Mouse (Mus musculus): ENCODE measurements around the gene A1cf. TPM values are rescaled to one million over a fixed set of nuclear protein-coding genes. Genes with fewer than 3 reads are reported as not detected.

Gene A1cf
- polyA plus RNA-seq, 1 experiment = not detected

GRCm38 (mm10) chr19:31920357-31920756, 51.8 kb downstream of the A1cf start:
- no peaks in the 10 kb centered on the region for H3K9me3 ChIP-seq (replicated peaks; ENCODE audit: control insufficient read depth, insufficient read depth, low read length, poor library complexity, severe bottlenecking)
- no peak for TF ChIP-seq EP300 (IDR thresholded peaks at IDR 0.05; ENCODE audit: insufficient read depth, low read depth, low read length)
- TF ChIP-seq POLR2A (IDR thresholded peaks at IDR 0.05; ENCODE audit: insufficient read depth, low read length) = no peak
- no peak for TF ChIP-seq CTCF (IDR thresholded peaks at IDR 0.05; ENCODE audit: low read depth, low read length)
- peaks cover 1% of the 10 kb centered on the region for H3K4me1 ChIP-seq (ENCODE audit: control insufficient read depth, insufficient read depth, low read length)
- H3K27ac ChIP-seq (ENCODE audit: insufficient read depth, low read length) = no peak overlapping the region
- H3K27me3 ChIP-seq (ENCODE audit: control insufficient read depth, insufficient read depth, low read length, poor library complexity, severe bottlenecking) = no peaks in the 10 kb centered on the region
- H3K36me3 ChIP-seq (ENCODE audit: control insufficient read depth, insufficient read depth, low read length, poor library complexity, severe bottlenecking) = no peaks in the 10 kb centered on the region
- H3K4me3 ChIP-seq (ENCODE audit: low read depth, low read length) = no peak overlapping the region
- H3K9ac ChIP-seq (ENCODE audit: low read depth, poor library complexity, severe bottlenecking) = no peak overlapping the region

- H3K36me3 ChIP-seq (ENCODE audit: control insufficient read depth, insufficient read depth, low read length, poor library complexity, severe bottlenecking) = no peaks in the 10 kb centered on the region
- H3K9me3 ChIP-seq (replicated peaks; ENCODE audit: control insufficient read depth, insufficient read depth, low read length, poor library complexity, severe bottlenecking) = no peaks in the 10 kb centered on the region
- H3K4me1 ChIP-seq (ENCODE audit: control insufficient read depth, insufficient read depth, low read length) = peaks cover 1% of the 10 kb centered on the region
- H3K27me3 ChIP-seq (ENCODE audit: control insufficient read depth, insufficient read depth, low read length, poor library complexity, severe bottlenecking) = no peaks in the 10 kb centered on the region
- no peak overlapping the region for H3K4me3 ChIP-seq (ENCODE audit: low read depth, low read length)
- no peak overlapping the region for H3K9ac ChIP-seq (ENCODE audit: low read depth, poor library complexity, severe bottlenecking)
- TF ChIP-seq CTCF (IDR thresholded peaks at IDR 0.05; ENCODE audit: low read depth, low read length) (no peak), EP300 (IDR thresholded peaks at IDR 0.05; ENCODE audit: insufficient read depth, low read depth, low read length) (no peak), POLR2A (IDR thresholded peaks at IDR 0.05; ENCODE audit: insufficient read depth, low read length) (no peak)
- no peak overlapping the region for H3K27ac ChIP-seq (ENCODE audit: insufficient read depth, low read length)
These were observed 53.3 kb downstream of the A1cf start for GRCm38 (mm10) chr19:31921852-31922251.

- Histone ChIP-seq H3K27me3 (ENCODE audit: control insufficient read depth, insufficient read depth, low read length, poor library complexity, severe bottlenecking) (no peaks in the 10 kb centered on the region), H3K9ac (ENCODE audit: low read depth, poor library complexity, severe bottlenecking) (no peak overlapping the region), H3K9me3 (replicated peaks; ENCODE audit: control insufficient read depth, insufficient read depth, low read length, poor library complexity, severe bottlenecking) (no peaks in the 10 kb centered on the region), H3K36me3 (ENCODE audit: control insufficient read depth, insufficient read depth, low read length, poor library complexity, severe bottlenecking) (no peaks in the 10 kb centered on the region), H3K27ac (ENCODE audit: insufficient read depth, low read length) (no peak overlapping the region), H3K4me3 (ENCODE audit: low read depth, low read length) (no peak overlapping the region), H3K4me1 (ENCODE audit: control insufficient read depth, insufficient read depth, low read length) (peaks cover 1% of the 10 kb centered on the region)
- TF ChIP-seq CTCF (IDR thresholded peaks at IDR 0.05; ENCODE audit: low read depth, low read length) = no peak
- no peak for TF ChIP-seq EP300 (IDR thresholded peaks at IDR 0.05; ENCODE audit: insufficient read depth, low read depth, low read length)
- TF ChIP-seq POLR2A (IDR thresholded peaks at IDR 0.05; ENCODE audit: insufficient read depth, low read length) = no peak
These were observed 55.2 kb downstream of the A1cf start for GRCm38 (mm10) chr19:31923615-31924352.

- H3K36me3 ChIP-seq (ENCODE audit: control insufficient read depth, insufficient read depth, low read length, poor library complexity, severe bottlenecking) = no peaks in the 10 kb centered on the region
- no peaks in the 10 kb centered on the region for H3K9me3 ChIP-seq (replicated peaks; ENCODE audit: control insufficient read depth, insufficient read depth, low read length, poor library complexity, severe bottlenecking)
- no peak overlapping the region for H3K9ac ChIP-seq (ENCODE audit: low read depth, poor library complexity, severe bottlenecking)
- no peaks in the 10 kb centered on the region for H3K27me3 ChIP-seq (ENCODE audit: control insufficient read depth, insufficient read depth, low read length, poor library complexity, severe bottlenecking)
- TF ChIP-seq CTCF (IDR thresholded peaks at IDR 0.05; ENCODE audit: low read depth, low read length) = no peak
- no peak for TF ChIP-seq POLR2A (IDR thresholded peaks at IDR 0.05; ENCODE audit: insufficient read depth, low read length)
- no peak for TF ChIP-seq EP300 (IDR thresholded peaks at IDR 0.05; ENCODE audit: insufficient read depth, low read depth, low read length)
- no peak overlapping the region for H3K4me3 ChIP-seq (ENCODE audit: low read depth, low read length)
- no peaks in the 10 kb centered on the region for H3K4me1 ChIP-seq (ENCODE audit: control insufficient read depth, insufficient read depth, low read length)
- no peak overlapping the region for H3K27ac ChIP-seq (ENCODE audit: insufficient read depth, low read length)
These were observed 82.4 kb downstream of the A1cf start for GRCm38 (mm10) chr19:31950793-31951489.

GRCm38 (mm10) chr19:31953799-31954198, 85.2 kb downstream of the A1cf start:
- H3K9ac ChIP-seq (ENCODE audit: low read depth, poor library complexity, severe bottlenecking) = no peak overlapping the region
- TF ChIP-seq POLR2A (IDR thresholded peaks at IDR 0.05; ENCODE audit: insufficient read depth, low read length) (no peak), CTCF (IDR thresholded peaks at IDR 0.05; ENCODE audit: low read depth, low read length) (no peak), EP300 (IDR thresholded peaks at IDR 0.05; ENCODE audit: insufficient read depth, low read depth, low read length) (no peak)
- H3K27ac ChIP-seq (ENCODE audit: insufficient read depth, low read length) = no peak overlapping the region
- H3K27me3 ChIP-seq (ENCODE audit: control insufficient read depth, insufficient read depth, low read length, poor library complexity, severe bottlenecking) = no peaks in the 10 kb centered on the region
- no peaks in the 10 kb centered on the region for H3K4me1 ChIP-seq (ENCODE audit: control insufficient read depth, insufficient read depth, low read length)
- no peak overlapping the region for H3K4me3 ChIP-seq (ENCODE audit: low read depth, low read length)
- no peaks in the 10 kb centered on the region for H3K36me3 ChIP-seq (ENCODE audit: control insufficient read depth, insufficient read depth, low read length, poor library complexity, severe bottlenecking)
- H3K9me3 ChIP-seq (replicated peaks; ENCODE audit: control insufficient read depth, insufficient read depth, low read length, poor library complexity, severe bottlenecking) = no peaks in the 10 kb centered on the region

GRCm38 (mm10) chr19:31954267-31954666, 85.7 kb downstream of the A1cf start:
- Histone ChIP-seq H3K27ac (ENCODE audit: insufficient read depth, low read length) (no peak overlapping the region), H3K36me3 (ENCODE audit: control insufficient read depth, insufficient read depth, low read length, poor library complexity, severe bottlenecking) (no peaks in the 10 kb centered on the region), H3K27me3 (ENCODE audit: control insufficient read depth, insufficient read depth, low read length, poor library complexity, severe bottlenecking) (no peaks in the 10 kb centered on the region), H3K4me3 (ENCODE audit: low read depth, low read length) (no peak overlapping the region), H3K4me1 (ENCODE audit: control insufficient read depth, insufficient read depth, low read length) (no peaks in the 10 kb centered on the region), H3K9me3 (replicated peaks; ENCODE audit: control insufficient read depth, insufficient read depth, low read length, poor library complexity, severe bottlenecking) (no peaks in the 10 kb centered on the region), H3K9ac (ENCODE audit: low read depth, poor library complexity, severe bottlenecking) (no peak overlapping the region)
- TF ChIP-seq CTCF (IDR thresholded peaks at IDR 0.05; ENCODE audit: low read depth, low read length) (no peak), EP300 (IDR thresholded peaks at IDR 0.05; ENCODE audit: insufficient read depth, low read depth, low read length) (no peak), POLR2A (IDR thresholded peaks at IDR 0.05; ENCODE audit: insufficient read depth, low read length) (no peak)

Measured in ES-Bruce4 (cell line).